7 mouse cellular contexts compared by ENCODE assay signal in the genomic region with DNA sequence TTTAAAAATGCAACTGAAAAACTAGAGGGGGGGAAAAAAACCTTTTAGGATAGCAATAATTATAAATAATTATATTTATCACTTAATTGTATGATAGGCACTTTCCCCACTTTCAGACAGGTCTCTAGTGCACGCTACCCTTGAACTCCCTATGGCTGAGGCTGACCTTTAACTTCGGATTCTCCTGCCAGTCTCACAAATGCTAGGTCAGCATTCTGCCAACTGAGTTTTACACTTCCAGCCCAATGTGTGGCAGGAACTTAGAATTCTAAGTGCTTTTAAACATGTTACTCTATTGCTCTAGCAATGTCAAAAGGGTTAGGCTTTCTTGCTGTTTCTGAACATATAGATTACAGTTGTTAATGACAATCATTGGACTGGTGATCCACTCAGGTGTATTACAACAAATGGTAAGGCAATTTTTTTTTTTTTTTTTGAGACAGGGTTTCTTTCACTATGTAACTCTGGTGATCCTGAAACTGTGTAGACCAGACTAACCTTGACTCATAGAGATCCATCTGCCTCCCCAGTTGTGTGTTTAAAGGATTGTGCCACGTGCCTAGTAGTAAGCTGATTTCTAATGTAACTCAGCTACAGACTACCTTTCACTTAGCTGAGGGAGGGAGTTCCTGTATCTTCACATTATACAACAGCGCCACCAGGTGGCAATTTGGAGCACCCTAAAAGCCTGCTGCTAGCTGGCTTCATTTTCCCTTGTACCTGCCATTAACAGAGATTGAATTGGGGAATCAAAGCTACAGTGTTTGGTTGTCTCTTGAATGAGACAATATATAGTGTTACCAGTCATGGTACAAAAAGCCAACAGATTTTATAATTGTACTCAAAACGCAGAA. TPM values are rescaled to one million over a fixed set of nuclear protein-coding genes. Genes with fewer than 3 reads are reported as not detected.
A peak's percentile ranks its signal among the peaks of the same experiment; 100 is the strongest.
DNase-seq lines count a peak whose midpoint lies in the region; TF ChIP-seq lines count a peak whose summit lies in the region.

No protein-coding gene starts in this region.

- peak; percentile 83; the same call in 1 of the 2 replicates for TF ChIP-seq CTCF in brain, embryonic 14.5 days (IDR thresholded peaks at IDR 0.05; ENCODE audit: borderline replicate concordance, extremely low read depth, insufficient read depth, insufficient read length)

- DNase-seq in Muller cell, postnatal 12 days (ENCODE audit: inconsistent ontology term) = peak; percentile 42
- peak; percentile 91 for DNase-seq in brain, embryonic 14.5 days (ENCODE audit: low read depth)
- DNase-seq in fat pad, adult 2 months (ENCODE audit: extremely low read depth, low read depth, low spot score) = peak; percentile 16
- peak; percentile 81 to 88 for DNase-seq in heart, postnatal 14 days
- peak; percentile 83 to 84 for DNase-seq in layer of hippocampus, postnatal 10 days (ENCODE audit: low spot score in 2 of 2)
- peak; percentile 79 for DNase-seq in lung, postnatal 25 days (ENCODE audit: low spot score)
- peak; percentile 76 to 81 for DNase-seq in right cerebral cortex, adult 2 months (ENCODE audit: low spot score in 2 of 2)

- intact Hi-C loops in heart, postnatal 14 days (cut with DNase I) = loop anchor here (1.0 to 5.0 kb wide), 2 partner anchors 169 to 190 kb away; no protein-coding TSS in a partner anchor

- TF ChIP-seq POLR2A in brain, embryonic 14.5 days (IDR thresholded peaks at IDR 0.05; ENCODE audit: borderline replicate concordance, extremely low read depth, insufficient read depth, insufficient read length, poor library complexity, severe bottlenecking) = no peak

RNA-seq across cellular contexts. Expression of gene Utp4, which starts 5.9 kb away (rescaled TPM):
- polyA plus RNA-seq in brain, embryonic 14.5 days (2012; rRNA removed) = 32.4 and 40.2 TPM in 2 replicates
- 10 to 100 TPM; 19.2 to 23.0 TPM for total RNA-seq in heart, postnatal 14 days (2021)
- total RNA-seq in layer of hippocampus, postnatal 10 days (2021) = 10 to 100 TPM; 27.5 to 31.6 TPM

RNA-seq across cellular contexts. Expression of gene Has3, which starts 17.5 kb away (rescaled TPM):
- 8.0 and 9.0 TPM in 2 replicates for polyA plus RNA-seq in brain, embryonic 14.5 days (2012; rRNA removed)
- total RNA-seq in heart, postnatal 14 days (2021) = 1 to 10 TPM; 1.2 to 1.9 TPM
- 1 to 10 TPM; 5.3 to 5.5 TPM for total RNA-seq in layer of hippocampus, postnatal 10 days (2021)

RNA-seq across cellular contexts. Expression of gene Sntb2, which starts 48.0 kb away (rescaled TPM):
- polyA plus RNA-seq in brain, embryonic 14.5 days (2012; rRNA removed) = 4.0 and 5.7 TPM in 2 replicates
- 10 to 100 TPM; 19.9 to 21.0 TPM for total RNA-seq in heart, postnatal 14 days (2021)
- 1 to 10 TPM; 7.4 to 8.7 TPM for total RNA-seq in layer of hippocampus, postnatal 10 days (2021)

Comparison
In these comparisons a context has a peak if more than half of its experiments do, and no peak if none do; other contexts are left out.
1. Peak in every context shown above with its lines: DNase-seq.
2. DNase-seq: peak in every context shown above with its lines; median percentile 91 in brain, embryonic 14.5 days; 84 in heart, postnatal 14 days; 84 in layer of hippocampus, postnatal 10 days; 79 in lung, postnatal 25 days; 78 in right cerebral cortex, adult 2 months; 42 in Muller cell, postnatal 12 days; 16 in fat pad, adult 2 months.